In genomic region chr1:119525689-119526591, GRCm38 (mm10) we compare ENCODE assay signal across 8 mouse cellular contexts. TPM values are rescaled to one million over a fixed set of nuclear protein-coding genes. Genes with fewer than 3 reads are reported as not detected.
A peak's percentile ranks its signal among the peaks of the same experiment; 100 is the strongest.
DNase-seq lines count a peak whose midpoint lies in the region; ATAC-seq and TF ChIP-seq lines count a peak whose summit lies in the region.

Gene Tmem185b (plus strand): TSS chr1:119526160.

- WGBS in heart, embryonic 13.5 days: 1% methylated on average over 73 of the region's 82 CpGs
- WGBS in liver, embryonic 11.5 days: 1% methylated on average over 82 of the region's 82 CpGs

- TF ChIP-seq POLR2A in myocyte (IDR thresholded peaks at IDR 0.05; ENCODE audit: insufficient read length, low read depth): peak; percentile 97

- H3K79me2 ChIP-seq in myocyte (ENCODE audit: control insufficient read depth, insufficient read depth): peaks cover 10% of the 10 kb centered on the region

- H3K4me3 ChIP-seq in heart, embryonic 13.5 days: peak within 1 kb of the TSS; percentile 77
- peak within 1 kb of the TSS; percentile 63 for H3K4me3 ChIP-seq in liver, embryonic 11.5 days (ENCODE audit: low read depth, low read length)
- H3K4me3 ChIP-seq in myocyte: peak within 1 kb of the TSS; percentile 38

- H3K27ac ChIP-seq in heart, embryonic 13.5 days (replicated peaks): peak within 1 kb of the TSS; percentile 89
- H3K27ac ChIP-seq in liver, embryonic 11.5 days (ENCODE audit: low read depth, low read length): peak within 1 kb of the TSS; percentile 41

- H3K4me2 ChIP-seq in heart, embryonic 13.5 days: peak within 1 kb of the TSS; percentile 95
- peak within 1 kb of the TSS; percentile 94 for H3K4me2 ChIP-seq in liver, embryonic 11.5 days
- H3K4me2 ChIP-seq in myocyte (ENCODE audit: low read depth): peak within 1 kb of the TSS; percentile 98

- peaks cover 10% of the 10 kb centered on the region for H3K9me3 ChIP-seq in heart, embryonic 13.5 days
- peaks cover 8% of the 10 kb centered on the region; the same call in 1 of the 2 replicates for H3K9me3 ChIP-seq in liver, embryonic 11.5 days (ENCODE audit: control insufficient read depth, low read length)

- ATAC-seq in heart, embryonic 13.5 days (ENCODE audit: extremely low read depth, insufficient number of reproducible peaks, low FRiP score, low TSS enrichment): peak; percentile 83
- ATAC-seq in liver, embryonic 11.5 days (replicated peaks; ENCODE audit: low FRiP score): peak; percentile 95

- peak within 1 kb of the TSS; percentile 46 for H3ac ChIP-seq in myocyte (ENCODE audit: control insufficient read depth, insufficient read length)

- peaks cover 34% of the 10 kb centered on the region for H3K36me3 ChIP-seq in heart, embryonic 13.5 days
- H3K36me3 ChIP-seq in liver, embryonic 11.5 days (ENCODE audit: control insufficient read depth, insufficient read depth, low read length): peaks cover 28% of the 10 kb centered on the region
- peaks cover 7% of the 10 kb centered on the region for H3K36me3 ChIP-seq in myocyte (ENCODE audit: control insufficient read depth, insufficient read depth)

- peaks cover 31% of the 10 kb centered on the region for H3K4me1 ChIP-seq in heart, embryonic 13.5 days
- peaks cover 14% of the 10 kb centered on the region for H3K4me1 ChIP-seq in liver, embryonic 11.5 days (replicated peaks; ENCODE audit: control insufficient read depth, insufficient read depth, low read length)

- H3K9ac ChIP-seq in heart, embryonic 13.5 days: peak within 1 kb of the TSS; percentile 90
- H3K9ac ChIP-seq in liver, embryonic 11.5 days (ENCODE audit: low read depth, low read length): peak within 1 kb of the TSS; percentile 65

- DNase-seq in CD4-positive helper T cell, adult 2 months (ENCODE audit: low read depth, low spot score): peak; percentile 87
- peak; percentile 90 for DNase-seq in brain, adult 2 months (ENCODE audit: low read depth, low spot score)
- DNase-seq in fibroblast of lung, adult 2 months (ENCODE audit: low read depth): peak; percentile 53
- peak; percentile 97 for DNase-seq in kidney, postnatal 10 days
- peak; percentile 96 for DNase-seq in liver, embryonic 11.5 days (ENCODE audit: low spot score)
- DNase-seq in spleen, postnatal 4 days (ENCODE audit: low spot score in 2 of 2): peak; percentile 84 to 90

- H3K27me3 ChIP-seq in heart, embryonic 13.5 days (replicated peaks): no peaks in the 10 kb centered on the region
- H3K27me3 ChIP-seq in liver, embryonic 11.5 days (replicated peaks; ENCODE audit: control insufficient read depth, insufficient read depth, low read length): no peaks in the 10 kb centered on the region
- H3K27me3 ChIP-seq in myocyte (ENCODE audit: control insufficient read depth, insufficient read depth, insufficient read length): no peaks in the 10 kb centered on the region

TF ChIP-seq in myocyte, 11 proteins besides CTCF, POLR2A, EP300 and RAD21:
- TF ChIP-seq MAX (IDR thresholded peaks at IDR 0.05; ENCODE audit: low read depth): no peak
- peak; percentile 54 for TF ChIP-seq USF1 (IDR thresholded peaks at IDR 0.05; ENCODE audit: low read depth)
- TF ChIP-seq SRF (IDR thresholded peaks at IDR 0.05; ENCODE audit: control insufficient read depth, insufficient read length, low read depth): peak; percentile 55
- peak in 2 of 3 experiments; percentile 10 to 57 for TF ChIP-seq MYOG (IDR thresholded peaks at IDR 0.05; ENCODE audit: control insufficient read depth in 1 of 3, insufficient read depth in 1 of 3, insufficient read length in 2 of 3, low read depth in 2 of 3)
- peak in 1 of 3 experiments; percentile 47 for TF ChIP-seq MYOD1 (IDR thresholded peaks at IDR 0.05; ENCODE audit: control insufficient read depth in 1 of 3, insufficient read length in 2 of 3, low read depth in 2 of 3)
- TF ChIP-seq CEBPB (IDR thresholded peaks at IDR 0.05; ENCODE audit: insufficient read depth, poor library complexity, severe bottlenecking): no peak
- no peak for TF ChIP-seq REST (IDR thresholded peaks at IDR 0.05; ENCODE audit: insufficient read depth, insufficient read length)
- TF ChIP-seq POLR2AphosphoS2 (IDR thresholded peaks at IDR 0.05; ENCODE audit: insufficient read length, low read depth): peak; percentile 91
- no peak for TF ChIP-seq TCF12 (IDR thresholded peaks at IDR 0.05; ENCODE audit: insufficient read depth, poor library complexity, severe bottlenecking)
- no peak for TF ChIP-seq E2F4 (IDR thresholded peaks at IDR 0.05; ENCODE audit: insufficient read depth)
- peak; percentile 13 for TF ChIP-seq TCF3 (IDR thresholded peaks at IDR 0.05; ENCODE audit: insufficient read length, low read depth)

RNA-seq across cellular contexts. Expression of gene Tmem185b, which starts in this region (rescaled TPM):
- polyA plus RNA-seq in heart, embryonic 13.5 days (2015; fragmentation: Nextera tagmentation; extraction: Ambion mirVana): 22.1 and 24.2 TPM in 2 replicates
- polyA plus RNA-seq in liver, embryonic 11.5 days (2014; fragmentation: Nextera tagmentation; extraction: Ambion mirVana): 17.6 and 21.7 TPM in 2 replicates
- polyA plus RNA-seq in myocyte (2012; fragmentation: generic; extraction: Trizol): 15.8 TPM

Comparison
In these comparisons a context has a peak if more than half of its experiments do, and no peak if none do; other contexts are left out.
1. Peak in every context shown above with its lines: DNase-seq, ATAC-seq, H3K4me3 ChIP-seq and H3K27ac ChIP-seq.